Mouse (Mus musculus) hindbrain, embryonic 15.5 days (tissue): ENCODE data around the gene Bcs1l. TPM values are rescaled to one million over a fixed set of nuclear protein-coding genes. Genes with fewer than 3 reads are reported as not detected.

Experiments
- ATAC-seq: fragments of 200-750 bp; cut with Nextera tagmentation; 2 replicates; pipeline ENCODE4 v1.8.0; 2017; ENCODE audit warnings: low read depth, moderate number of reproducible peaks, moderate TSS enrichment; ENCODE audit not compliant: low FRiP score
- H3K27ac ChIP-seq: fragments of 300-500 bp; sonication (generic); replicated peaks from 2 replicates; pipeline ENCODE4 v1.5.1; 2015; ENCODE audit warnings: mild to moderate bottlenecking, inconsistent platforms
- H3K27me3 ChIP-seq: fragments of 300-500 bp; sonication (generic); 2 replicates; pipeline ENCODE4 v1.6.1; 2015; ENCODE audit warnings: control low read depth, inconsistent platforms
- H3K36me3 ChIP-seq: fragments of 300-500 bp; sonication (generic); 2 replicates; pipeline ENCODE4 v1.6.1; 2015; ENCODE audit warnings: control low read depth, inconsistent platforms
- H3K4me1 ChIP-seq: fragments of 300-500 bp; sonication (generic); replicated peaks from 2 replicates; pipeline ENCODE4 v1.6.1; 2015; ENCODE audit warnings: control low read depth, inconsistent platforms
- H3K4me2 ChIP-seq: fragments of 300-500 bp; sonication (generic); 2 replicates; pipeline ENCODE4 v1.6.1; 2015; ENCODE audit warnings: moderate library complexity, mild to moderate bottlenecking, inconsistent platforms
- H3K4me3 ChIP-seq: fragments of 300-500 bp; sonication (generic); 2 replicates; pipeline ENCODE4 v1.5.1; 2015; ENCODE audit warnings: mild to moderate bottlenecking, inconsistent platforms
- H3K9ac ChIP-seq: fragments of 300-500 bp; sonication (generic); 2 replicates; pipeline ENCODE4 v1.6.1; 2015; ENCODE audit warnings: inconsistent platforms
- H3K9me3 ChIP-seq: fragments of 300-500 bp; sonication (generic); 2 replicates; pipeline ENCODE4 v1.6.1; 2016; ENCODE audit warnings: control low read depth, inconsistent platforms
- WGBS: fragments of 180-500 bp; shearing (Covaris S2); methylation state at CpG from one replicate; pipeline ENCODE4 v1.1.7; 2015; 5-methylcytosine and 5-hydroxymethylcytosine counted together
- microRNA-seq: library from miRNA; unstranded; fragments of <30 nt; microRNA quantifications from one replicate; pipeline ENCODE4, GENCODE M21; 2016
- polyA plus RNA-seq: library from polyadenylated mRNA; unstranded; fragments of >200 nt; fragmentation: Nextera tagmentation; extraction: Ambion mirVana; gene quantifications from 2 replicates; pipeline ENCODE4 v1.2.1, GENCODE M21; 2015

The Bcs1l gene
- polyA plus RNA-seq, 1 experiment from 2014 or later, result 21.5 TPM

DNA sequence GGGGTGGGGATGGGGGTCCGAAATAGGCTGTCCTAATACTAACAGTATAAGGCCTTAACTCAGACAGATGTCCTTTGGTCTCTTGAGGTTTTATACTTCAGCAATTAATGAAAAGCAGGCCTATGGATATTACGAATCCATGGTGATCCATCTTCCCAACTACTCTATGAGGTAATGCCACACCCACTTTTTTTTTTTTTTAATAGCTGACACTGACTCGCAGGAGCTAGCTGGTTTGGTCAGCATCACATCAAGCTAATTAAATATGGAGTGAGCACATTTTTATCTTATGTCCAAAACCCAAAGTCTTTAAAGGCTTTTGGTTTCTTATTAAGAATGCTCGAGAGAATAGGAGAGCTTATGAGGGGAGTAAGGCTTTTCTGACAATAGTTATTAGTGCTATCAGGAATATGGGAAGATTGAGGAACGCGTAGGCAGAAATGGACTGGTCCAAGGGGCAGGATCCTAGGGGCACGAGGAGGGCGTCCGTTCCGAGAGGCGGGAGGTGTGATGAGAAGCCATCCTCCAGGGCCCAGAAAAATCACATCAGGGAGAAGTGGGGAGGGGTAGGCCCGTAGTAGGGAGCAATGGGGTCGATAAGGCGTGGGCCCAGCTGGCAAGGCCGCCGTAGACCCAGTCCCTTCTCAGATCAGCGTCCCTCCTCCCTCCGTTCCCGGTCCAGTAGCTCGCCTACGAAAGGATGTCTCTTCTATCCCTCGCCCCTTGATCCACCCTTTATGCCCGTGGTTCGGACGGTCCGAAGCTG lies 12.6 kb downstream of the Bcs1l start:
- no peaks in the 10 kb centered on the region for H3K27me3 ChIP-seq
- peak overlapping the region; percentile 92 for H3K4me2 ChIP-seq
- peak overlapping the region; percentile 77 for H3K9ac ChIP-seq
- no peaks in the 10 kb centered on the region for H3K9me3 ChIP-seq
- H3K36me3 ChIP-seq, result peaks cover 26% of the 10 kb centered on the region
- peaks cover 15% of the 10 kb centered on the region for H3K4me1 ChIP-seq
- peak; percentile 78 for ATAC-seq
- 9% methylated on average over 26 of the region's 26 CpGs for WGBS
- H3K27ac ChIP-seq, result peak overlapping the region; percentile 73
- peak overlapping the region; percentile 76 for H3K4me3 ChIP-seq

- peaks cover 24% of the 10 kb centered on the region for H3K36me3 ChIP-seq
- no peaks in the 10 kb centered on the region for H3K9me3 ChIP-seq
- peak; percentile 90 for ATAC-seq
- peaks cover 15% of the 10 kb centered on the region for H3K4me1 ChIP-seq
- H3K4me3 ChIP-seq, result peak within 1 kb of the TSS; percentile 76
- WGBS, result 8% methylated on average over 25 of the region's 25 CpGs
- peak within 1 kb of the TSS; percentile 73 for H3K27ac ChIP-seq
- peak within 1 kb of the TSS; percentile 77 for H3K9ac ChIP-seq
- H3K4me2 ChIP-seq, result peak within 1 kb of the TSS; percentile 92
- no peaks in the 10 kb centered on the region for H3K27me3 ChIP-seq
These were observed 13.3 kb downstream of the Bcs1l start, which contains the start of the genes Rnf25 and Stk36 for GRCm38 (mm10) chr1:74601267-74601962. Gene Rnf25 (minus strand): TSS chr1:74601397. Gene Stk36 (plus strand): TSS chr1:74601445.

- Histone ChIP-seq H3K27ac (no peak overlapping the region), H3K4me3 (no peak overlapping the region), H3K27me3 (no peaks in the 10 kb centered on the region), H3K4me1 (no peaks in the 10 kb centered on the region), H3K4me2 (no peak overlapping the region), H3K9me3 (no peaks in the 10 kb centered on the region), H3K9ac (no peak overlapping the region), H3K36me3 (peaks cover 45% of the 10 kb centered on the region)
- no peak for ATAC-seq
- 97% methylated on average over 1 of the region's 1 CpGs for WGBS
These were observed 36.1 kb downstream of the Bcs1l start for GRCm38 (mm10) chr1:74624183-74624582.

DNA sequence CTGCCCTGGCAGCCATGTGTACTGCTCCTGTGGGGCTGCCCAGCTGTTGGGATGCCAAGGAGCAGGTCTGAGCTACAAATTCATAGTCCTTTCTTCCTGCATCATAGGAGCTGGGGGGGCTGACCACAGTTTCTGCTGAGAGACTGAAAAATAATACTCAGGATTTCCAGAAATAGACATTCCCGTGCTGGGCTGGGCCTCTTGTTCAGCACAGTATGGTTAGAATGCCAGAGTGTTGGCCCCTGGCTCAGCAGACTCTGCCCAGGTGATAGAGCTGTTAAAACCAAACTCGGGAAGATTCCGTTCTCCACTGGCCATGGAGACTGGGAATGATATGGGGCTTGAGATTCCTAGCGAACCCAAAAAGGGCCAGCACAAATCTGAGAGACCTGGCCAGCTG lies 38.0 kb downstream of the Bcs1l start:
- no peak for ATAC-seq
- Histone ChIP-seq H3K27me3 (no peaks in the 10 kb centered on the region), H3K9me3 (no peaks in the 10 kb centered on the region), H3K4me2 (no peak overlapping the region), H3K4me1 (no peaks in the 10 kb centered on the region), H3K27ac (no peak overlapping the region), H3K36me3 (peaks cover 43% of the 10 kb centered on the region), H3K9ac (no peak overlapping the region), H3K4me3 (no peak overlapping the region)
- WGBS, result 96% methylated on average over 4 of the region's 4 CpGs

- Histone ChIP-seq H3K27ac (no peak overlapping the region), H3K4me1 (no peaks in the 10 kb centered on the region), H3K9me3 (no peaks in the 10 kb centered on the region), H3K4me3 (no peak overlapping the region), H3K36me3 (peaks cover 34% of the 10 kb centered on the region), H3K9ac (no peak overlapping the region), H3K4me2 (no peak overlapping the region), H3K27me3 (no peaks in the 10 kb centered on the region)
- ATAC-seq, result no peak
- WGBS, result 43% methylated on average over 7 of the region's 7 CpGs
These were observed 39.9 kb downstream of the Bcs1l start for GRCm38 (mm10) chr1:74628001-74628400.

DNA sequence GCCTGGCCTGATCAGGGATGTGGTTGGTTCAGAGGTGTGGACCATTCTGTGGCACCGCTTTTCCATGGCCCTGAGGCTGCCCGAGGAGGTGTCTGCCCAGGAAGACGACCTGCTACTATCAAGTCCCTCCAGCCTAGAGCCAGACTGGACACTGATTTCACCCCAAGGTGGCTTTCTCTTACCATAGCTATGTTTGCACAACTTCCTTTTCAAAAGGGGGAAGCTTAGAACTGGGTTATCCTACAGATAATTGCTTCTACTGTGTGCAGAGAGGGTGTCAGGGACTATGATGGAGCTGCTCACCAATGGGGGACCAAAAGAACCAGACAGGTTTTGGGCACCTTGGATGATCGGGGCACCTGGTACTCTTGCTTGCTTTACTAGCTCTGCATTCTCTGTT lies 44.6 kb downstream of the Bcs1l start:
- Histone ChIP-seq H3K4me2 (no peak overlapping the region), H3K36me3 (peaks cover 19% of the 10 kb centered on the region), H3K9me3 (no peaks in the 10 kb centered on the region), H3K4me3 (no peak overlapping the region), H3K4me1 (no peaks in the 10 kb centered on the region), H3K27ac (no peak overlapping the region), H3K9ac (no peak overlapping the region), H3K27me3 (no peaks in the 10 kb centered on the region)
- ATAC-seq, result no peak
- 87% methylated on average over 4 of the region's 4 CpGs for WGBS

Small RNAs within 50 kb of the gene (microRNA-seq; reads per million reads assigned to microRNA genes)
- gene Gm25035, result not detected

Other genes with a start within 250 kb of the Bcs1l start
- gene Catip, start 226.2 kb upstream of the Bcs1l start, polyA plus RNA-seq, result 1.1 and 2.4 TPM in 2 replicates
- gene Slc11a1, start 213.1 kb upstream of the Bcs1l start, polyA plus RNA-seq, result 2.9 and 3.4 TPM in 2 replicates
- gene Ctdsp1, start 196.8 kb upstream of the Bcs1l start, polyA plus RNA-seq, result 19.3 and 19.5 TPM in 2 replicates
- 0.12 and 0.24 TPM in 2 replicates for gene Vil1, start 178.9 kb upstream of the Bcs1l start, polyA plus RNA-seq
- 48.7 and 51.1 TPM in 2 replicates for gene Cnot9, start 82.2 kb upstream of the Bcs1l start, polyA plus RNA-seq
- 5.6 and 6.1 TPM in 2 replicates for gene Plcd4, start 45.4 kb upstream of the Bcs1l start, polyA plus RNA-seq
- 23.9 and 25.1 TPM in 2 replicates for gene Usp37, start 44.0 kb upstream of the Bcs1l start, polyA plus RNA-seq
- gene Zfp142, start within 50 bp of the Bcs1l start, polyA plus RNA-seq, result 8.1 and 8.3 TPM in 2 replicates
- 40.2 and 41.7 TPM in 2 replicates for gene Rnf25, start 13.1 kb downstream of the Bcs1l start, polyA plus RNA-seq
- gene Stk36, start 13.2 kb downstream of the Bcs1l start, polyA plus RNA-seq, result 18.6 and 19.8 TPM in 2 replicates
- 8.8 and 9.5 TPM in 2 replicates for gene Ttll4, start 73.5 kb downstream of the Bcs1l start, polyA plus RNA-seq
- gene Cyp27a1, start 125.3 kb downstream of the Bcs1l start, polyA plus RNA-seq, result 3.3 TPM in 2 replicates
- not detected in 2 replicates for gene Prkag3, start 160.9 kb downstream of the Bcs1l start, polyA plus RNA-seq
- 4.7 and 7.0 TPM in 2 replicates for gene Wnt6, start 183.6 kb downstream of the Bcs1l start, polyA plus RNA-seq
- gene Wnt10a, start 203.2 kb downstream of the Bcs1l start, polyA plus RNA-seq, result 0.57 and 0.69 TPM in 2 replicates